Mouse (Mus musculus) MEL (cell line): ENCODE results near the gene Gorab. TPM values are rescaled to one million over a fixed set of nuclear protein-coding genes. Genes with fewer than 3 reads are reported as not detected.

Source experiments
- DNase-seq: peaks from one replicate; pipeline ENCODE4 v3.0.0; 2011; ENCODE audit warnings: low read depth, low spot score
- H3K27ac ChIP-seq: 2 replicates; pipeline ENCODE4 v1.5.1; 2012; ENCODE audit warnings: low read depth, mild to moderate bottlenecking, control low read depth, low read length, moderate library complexity; ENCODE audit not compliant: control insufficient read depth
- H3K27me3 ChIP-seq, 2 experiments: fragments of 150-350 bp in 1 of 2; sonication (generic) in 1 of 2; 2 replicates each; pipeline ENCODE4 v1.6.1; 2012; ENCODE audit warnings: low read length in 2 of 2, mild to moderate bottlenecking in 2 of 2, improper control_type of control experiment in 1 of 2, moderate library complexity in 1 of 2; ENCODE audit not compliant: insufficient read depth in 2 of 2, control insufficient read depth in 1 of 2
- H3K36me3 ChIP-seq, 2 experiments: 2 replicates each; pipeline ENCODE4 v1.6.1; 2012 to 2014; ENCODE audit warnings: low read length in 2 of 2, improper control_type of control experiment in 1 of 2, inconsistent platforms in 1 of 2, mild to moderate bottlenecking in 1 of 2; ENCODE audit not compliant: insufficient read depth in 2 of 2, control insufficient read depth in 1 of 2
- H3K4me1 ChIP-seq, 2 experiments: fragments of 150-350 bp in 1 of 2; sonication (generic) in 1 of 2; 2 replicates each; pipeline ENCODE4 v1.6.1; 2012; ENCODE audit warnings: low read length in 2 of 2, improper control_type of control experiment in 1 of 2, mild to moderate bottlenecking in 1 of 2; ENCODE audit not compliant: insufficient read depth in 2 of 2, control insufficient read depth in 1 of 2
- H3K4me3 ChIP-seq, 2 experiments: fragments of 150-350 bp in 1 of 2; sonication (generic) in 1 of 2; 2 replicates each; pipeline ENCODE4 v1.5.1; 2012; ENCODE audit warnings: low read depth in 2 of 2, low read length in 2 of 2, mild to moderate bottlenecking in 2 of 2, moderate library complexity in 2 of 2, control low read depth in 1 of 2, improper control_type of control experiment in 1 of 2; ENCODE audit not compliant: control insufficient read depth in 1 of 2, insufficient read depth in 1 of 2
- H3K79me2 ChIP-seq: 2 replicates; pipeline ENCODE4 v1.6.1; 2012; ENCODE audit warnings: mild to moderate bottlenecking, low read length, moderate library complexity; ENCODE audit not compliant: control insufficient read depth, poor library complexity, insufficient read depth
- H3K9ac ChIP-seq: 2 replicates; pipeline ENCODE4 v1.6.1; 2012; ENCODE audit warnings: low read depth, mild to moderate bottlenecking, control low read depth, low read length, moderate library complexity; ENCODE audit not compliant: control insufficient read depth, poor library complexity, severe bottlenecking
- H3K9me3 ChIP-seq: fragments of 150-350 bp; sonication (generic); replicated peaks from 2 replicates; pipeline ENCODE4 v1.6.1; 2012; ENCODE audit warnings: mild to moderate bottlenecking, low read length, improper control_type of control experiment, moderate library complexity; ENCODE audit not compliant: insufficient read depth
- CHD1 ChIP-seq: IDR thresholded peaks from 2 replicates; pipeline ENCODE4 v1.6.1; 2012; ENCODE audit warnings: low read depth, mild to moderate bottlenecking, inconsistent platforms, low read length, improper control_type of control experiment
- EP300 ChIP-seq, 2 experiments: IDR thresholded peaks; 2 replicates each; pipeline ENCODE4 v1.6.1; 2011; ENCODE audit warnings: improper control_type of control experiment in 2 of 2, low read length in 2 of 2, low read depth in 1 of 2, mild to moderate bottlenecking in 1 of 2
- ETS1 ChIP-seq: IDR thresholded peaks from 2 replicates; pipeline ENCODE4 v1.6.1; 2012; ENCODE audit warnings: low read depth, mild to moderate bottlenecking, inconsistent platforms, low read length, improper control_type of control experiment, moderate library complexity
- GABPA ChIP-seq: IDR thresholded peaks from 2 replicates; pipeline ENCODE4 v1.6.1; 2012; ENCODE audit warnings: low read depth, mild to moderate bottlenecking, inconsistent platforms, low read length, improper control_type of control experiment, moderate library complexity
- GATA1 ChIP-seq: IDR thresholded peaks from 2 replicates; pipeline ENCODE4 v1.6.1; 2011; ENCODE audit warnings: low read depth, low read length, improper control_type of control experiment
- HCFC1 ChIP-seq: IDR thresholded peaks from 2 replicates; pipeline ENCODE4 v1.6.1; 2012; ENCODE audit warnings: low read depth, mild to moderate bottlenecking, inconsistent platforms, low read length, improper control_type of control experiment, moderate library complexity
- JUND ChIP-seq: IDR thresholded peaks from 2 replicates; pipeline ENCODE4 v1.6.1; 2011; ENCODE audit warnings: low read depth, mild to moderate bottlenecking, improper control_type of control experiment, low read length
- MYB ChIP-seq: IDR thresholded peaks from 2 replicates; pipeline ENCODE4 v1.6.1; 2011; ENCODE audit warnings: mild to moderate bottlenecking, low read depth, low read length, improper control_type of control experiment
- RAD21 ChIP-seq: IDR thresholded peaks from 2 replicates; pipeline ENCODE4 v1.6.1; 2011; ENCODE audit warnings: mild to moderate bottlenecking, low read depth, low read length, improper control_type of control experiment
- RCOR1 ChIP-seq: IDR thresholded peaks from 2 replicates; pipeline ENCODE4 v1.6.1; 2012; ENCODE audit warnings: low read depth, mild to moderate bottlenecking, inconsistent platforms, low read length, improper control_type of control experiment
- SIN3A ChIP-seq: IDR thresholded peaks from 2 replicates; pipeline ENCODE4 v1.6.1; 2012; ENCODE audit warnings: low read length, improper control_type of control experiment, inconsistent platforms
- TCF12 ChIP-seq: IDR thresholded peaks from 2 replicates; pipeline ENCODE4 v1.6.1; 2014; ENCODE audit warnings: low read depth, mild to moderate bottlenecking, inconsistent platforms, low read length, improper control_type of control experiment, moderate library complexity
- USF1 ChIP-seq: IDR thresholded peaks from 2 replicates; pipeline ENCODE4 v1.6.1; 2014; ENCODE audit warnings: low read depth, mild to moderate bottlenecking, inconsistent platforms, low read length, improper control_type of control experiment, moderate library complexity
- USF2 ChIP-seq, 2 experiments: IDR thresholded peaks; 2 replicates each; pipeline ENCODE4 v1.6.1; 2011 to 2012; ENCODE audit warnings: improper control_type of control experiment in 2 of 2, low read length in 2 of 2, borderline replicate concordance in 1 of 2, inconsistent platforms in 1 of 2, low read depth in 1 of 2, mild to moderate bottlenecking in 1 of 2; ENCODE audit not compliant: insufficient read depth in 1 of 2
- ZC3H11A ChIP-seq: IDR thresholded peaks from 2 replicates; pipeline ENCODE4 v1.6.1; 2012; ENCODE audit warnings: low read depth, mild to moderate bottlenecking, inconsistent platforms, low read length, improper control_type of control experiment
- ZKSCAN1 ChIP-seq: IDR thresholded peaks from 2 replicates; pipeline ENCODE4 v1.6.1; 2012; ENCODE audit warnings: low read depth, mild to moderate bottlenecking, inconsistent platforms, low read length, improper control_type of control experiment, moderate library complexity
- ZNF384 ChIP-seq: IDR thresholded peaks from 2 replicates; pipeline ENCODE4 v1.6.1; 2012; ENCODE audit warnings: low read depth, mild to moderate bottlenecking, inconsistent platforms, low read length, improper control_type of control experiment
- polyA plus RNA-seq, 2 experiments: library from polyadenylated mRNA; stranded (reverse) in 1 of 2; unstranded in 1 of 2; fragments of >175 nt in 1 of 2; fragments of >200 nt in 1 of 2; gene quantifications; 2 replicates each; pipeline versions ENCODE4 v1.2.1 to v1.2.4; 2012; ENCODE audit warnings: low replicate concordance in 2 of 2, low read depth in 1 of 2; ENCODE audit not compliant: insufficient read length in 2 of 2, insufficient read depth in 1 of 2, missing spikeins in 1 of 2
- total RNA-seq: library from RNA; depleted of rRNA; stranded (reverse); fragments of 300-350 nt; gene quantifications from 2 replicates; pipeline ENCODE4 v1.2.3, GENCODE M21; 2012

Gorab gene
- total and polyA plus RNA-seq, 3 experiments: 3.5 to 4.2 TPM; not detected in 1

DNA sequence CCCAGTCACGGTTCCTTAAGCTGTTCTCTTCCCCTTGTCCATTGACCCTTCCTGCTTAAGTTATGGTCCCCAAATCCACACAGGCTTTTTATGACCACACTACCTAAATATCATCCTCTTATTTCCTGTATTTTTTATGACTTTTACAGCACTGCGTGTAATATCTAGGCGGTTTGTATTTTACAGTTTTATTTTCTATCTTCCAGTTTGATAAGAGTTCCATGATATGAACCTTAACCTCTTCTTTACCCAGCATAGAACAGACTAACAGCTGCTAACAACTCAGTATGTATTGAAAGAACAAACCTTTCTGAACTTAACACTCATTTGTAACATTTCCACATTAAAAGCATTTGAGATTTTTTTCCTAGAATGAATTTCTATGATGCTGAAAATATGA is 2.7 kb upstream of the Gorab start:
- H3K79me2 ChIP-seq: peaks cover 16% of the 10 kb centered on the region
- peak overlapping the region in 1 of 2 experiments; percentile 18; a peak in 1 of 4 replicates for H3K4me3 ChIP-seq
- no peaks in the 10 kb centered on the region for H3K9me3 ChIP-seq
- H3K9ac ChIP-seq: 0 out of 2 replicates have a peak overlapping the region, but pooled peaks have one; percentile 22
- no peaks in the 10 kb centered on the region for H3K27me3 ChIP-seq
- peak overlapping the region; percentile 41; the same call in 1 of the 2 replicates for H3K27ac ChIP-seq
- DNase-seq: no peak
- H3K4me1 ChIP-seq: peaks cover 2 to 11% of the 10 kb centered on the region in 2 experiments; a peak in 3 of 4 replicates
- H3K36me3 ChIP-seq: peaks cover 0 to 24% of the 10 kb centered on the region in 2 experiments; a peak in 2 of 4 replicates
- TF ChIP-seq GABPA (no peak), ZNF384 (no peak), EP300 (IDR thresholded peaks at IDR 0.05; ENCODE audit: low read depth in 1 of 2, low read length in 2 of 2) (peak; percentile 56 to 81; a peak in 3 of 4 replicates), ETS1 (0 out of 2 replicates have a peak, but pooled peaks have one; percentile 22), MYB (peak; percentile 63; the same call in 1 of the 2 replicates), USF1 (no peak), TCF12 (peak; percentile 48; the same call in 1 of the 2 replicates), SIN3A (peak; percentile 62), CHD1 (no peak), GATA1 (no peak), RCOR1 (no peak), USF2 (IDR thresholded peaks at IDR 0.05; ENCODE audit: borderline replicate concordance in 1 of 2, insufficient read depth in 1 of 2, low read depth in 1 of 2, low read length in 2 of 2) (no peak), HCFC1 (0 out of 2 replicates have a peak, but pooled peaks have one; percentile 16), ZKSCAN1 (no peak)

DNA sequence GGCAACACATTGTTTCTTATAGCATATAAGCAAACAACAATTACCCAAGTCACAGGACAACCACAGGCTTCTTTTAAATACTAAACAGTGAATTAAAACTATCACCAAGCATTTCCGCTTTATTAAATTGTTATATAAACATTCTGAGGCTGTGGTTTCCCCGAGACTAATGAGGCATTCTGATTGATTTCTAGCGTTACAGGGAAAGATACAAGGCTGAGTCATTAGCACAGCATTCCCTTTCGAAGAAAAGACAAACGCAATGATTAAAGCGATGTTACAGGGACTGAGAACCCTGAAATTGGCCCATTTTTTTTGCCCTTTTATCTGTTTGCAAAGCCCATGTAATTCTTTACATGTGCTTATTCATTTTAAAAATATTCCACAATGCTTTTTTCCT is 12.1 kb downstream of the Gorab start:
- no peak for DNase-seq
- Histone ChIP-seq H3K9ac (no peak overlapping the region), H3K79me2 (no peaks in the 10 kb centered on the region), H3K4me1 (no peaks in the 10 kb centered on the region), H3K36me3 (peaks cover 0 to 10% of the 10 kb centered on the region in 2 experiments; a peak in 2 of 4 replicates), H3K4me3 (no peak overlapping the region), H3K27me3 (no peaks in the 10 kb centered on the region), H3K9me3 (no peaks in the 10 kb centered on the region), H3K27ac (no peak overlapping the region)
- TF ChIP-seq JUND (no peak), RAD21 (no peak), EP300 (IDR thresholded peaks at IDR 0.05; ENCODE audit: low read depth in 1 of 2, low read length in 2 of 2) (no peak), ZC3H11A (no peak), HCFC1 (no peak)
- TF ChIP-seq, all 39 proteins: peak for 0
